Mouse (Mus musculus): ENCODE measurements at regions not wholly inside any gene's neighbourhood (a gene's known extent, or its start where the extent isn't known, plus 50 kb on each side); places are given as distances from the start of the nearest gene placed in this dataset.

GRCm38 (mm10) chr11:20917483-20917882 is 86.6 kb upstream of the Lgalsl start:
- TF ChIP-seq CTCF (conservative IDR thresholded peaks at IDR 0.05; ENCODE audit: insufficient read depth, insufficient read length, low read depth, low read length) (no peak), POLR2A (IDR thresholded peaks at IDR 0.05; ENCODE audit: low read depth, low read length) (no peak)

Measured in kidney, adult 2 months (tissue).